Mouse (Mus musculus): ENCODE measurements around the gene Olfr465-ps1.

GRCm38 (mm10) chr13:65174102-65174501 lies 36.2 kb downstream of the Olfr465-ps1 start:
- TF ChIP-seq POLR2A (IDR thresholded peaks at IDR 0.05; ENCODE audit: low read depth, low read length): no peak
- no peak for TF ChIP-seq CTCF (IDR thresholded peaks at IDR 0.05; ENCODE audit: extremely low read depth, insufficient read depth, insufficient read length, insufficient replicate concordance)

All from spleen, adult 2 months (tissue).